Mouse (Mus musculus) kidney, adult 2 months (tissue): ENCODE data around the gene Gatd1. TPM values are rescaled to one million over a fixed set of nuclear protein-coding genes. Genes with fewer than 3 reads are reported as not detected.

Experiments used
- DNase-seq: peaks from one replicate; pipeline ENCODE4 v3.0.0; 2021
- H3K27ac ChIP-seq: fragments of 200-500 bp; 2 replicates; pipeline ENCODE4 v1.5.1; 2012; ENCODE audit warnings: low read depth, low read length, control low read depth, inconsistent platforms; ENCODE audit not compliant: insufficient read depth
- H3K27me3 ChIP-seq: fragments of 200-500 bp; replicated peaks from 2 replicates; pipeline ENCODE4 v1.6.1; 2012; ENCODE audit warnings: mild to moderate bottlenecking, moderate library complexity, low read length, inconsistent platforms; ENCODE audit not compliant: control insufficient read depth, insufficient read depth
- H3K36me3 ChIP-seq: fragments of 200-500 bp; 2 replicates; pipeline ENCODE4 v1.6.1; 2012; ENCODE audit warnings: mild to moderate bottlenecking, moderate library complexity, low read length, inconsistent platforms; ENCODE audit not compliant: control insufficient read depth, insufficient read depth
- H3K4me1 ChIP-seq: fragments of 200-500 bp; 2 replicates; pipeline ENCODE4 v1.6.1; 2011; ENCODE audit warnings: low read length; ENCODE audit not compliant: control insufficient read depth, insufficient read depth
- H3K4me3 ChIP-seq: fragments of 200-500 bp; 2 replicates; pipeline ENCODE4 v1.5.1; 2011; ENCODE audit warnings: mild to moderate bottlenecking, low read depth, low read length, control low read depth; ENCODE audit not compliant: insufficient read depth
- CTCF ChIP-seq: fragments of 200-500 bp; conservative IDR thresholded peaks from 2 replicates; pipeline ENCODE4 v1.5.1; 2011; ENCODE audit warnings: low read depth, mild to moderate bottlenecking, control low read depth, low read length, moderate library complexity, mixed read lengths; ENCODE audit not compliant: insufficient read depth, insufficient read length
- POLR2A ChIP-seq: fragments of 200-500 bp; IDR thresholded peaks from one replicate; pipeline ENCODE4 v1.6.1; 2011; ENCODE audit warnings: low read depth, low read length, control low read depth
- WGBS: fragments of 180-500 bp; shearing (Covaris S2); methylation state at CpG from one replicate; pipeline ENCODE4 v1.1.7; 2018; 5-methylcytosine and 5-hydroxymethylcytosine counted together
- polyA plus RNA-seq: library from polyadenylated mRNA; depleted of rRNA; stranded (reverse); fragments of >200 nt; gene quantifications from 2 replicates; pipeline ENCODE4 v1.2.3, GENCODE M21; 2012; rRNA removed

The Gatd1 gene
- polyA plus RNA-seq, 1 experiment, result 51.7 TPM

DNA sequence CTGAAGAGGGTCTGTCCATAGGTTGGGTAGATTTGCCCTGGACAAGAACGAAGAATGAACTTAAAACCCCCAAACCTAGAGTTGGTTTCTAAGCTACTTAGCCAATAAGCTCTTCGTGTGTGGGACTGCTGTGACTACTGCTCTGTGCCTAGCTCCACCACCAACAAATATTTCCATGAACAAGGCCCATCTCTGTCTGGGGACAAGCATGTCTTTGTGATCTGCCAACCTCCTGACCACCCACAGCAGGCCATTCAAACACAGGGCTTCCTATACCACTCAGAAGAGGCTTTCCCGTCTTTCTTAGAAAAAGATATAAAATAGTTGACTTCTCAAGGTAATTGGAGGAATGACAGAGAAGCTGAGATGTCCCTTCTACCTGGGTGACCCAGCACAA lies 48.9 kb downstream of the Gatd1 start:
- H3K4me1 ChIP-seq, result no peaks in the 10 kb centered on the region
- no peak overlapping the region for H3K4me3 ChIP-seq
- no peak overlapping the region for H3K27ac ChIP-seq
- H3K27me3 ChIP-seq, result no peaks in the 10 kb centered on the region
- 77% methylated on average over 3 of the region's 3 CpGs for WGBS
- no peak for DNase-seq
- TF ChIP-seq CTCF, result no peak
- no peak for TF ChIP-seq POLR2A
- H3K36me3 ChIP-seq, result no peaks in the 10 kb centered on the region

DNA sequence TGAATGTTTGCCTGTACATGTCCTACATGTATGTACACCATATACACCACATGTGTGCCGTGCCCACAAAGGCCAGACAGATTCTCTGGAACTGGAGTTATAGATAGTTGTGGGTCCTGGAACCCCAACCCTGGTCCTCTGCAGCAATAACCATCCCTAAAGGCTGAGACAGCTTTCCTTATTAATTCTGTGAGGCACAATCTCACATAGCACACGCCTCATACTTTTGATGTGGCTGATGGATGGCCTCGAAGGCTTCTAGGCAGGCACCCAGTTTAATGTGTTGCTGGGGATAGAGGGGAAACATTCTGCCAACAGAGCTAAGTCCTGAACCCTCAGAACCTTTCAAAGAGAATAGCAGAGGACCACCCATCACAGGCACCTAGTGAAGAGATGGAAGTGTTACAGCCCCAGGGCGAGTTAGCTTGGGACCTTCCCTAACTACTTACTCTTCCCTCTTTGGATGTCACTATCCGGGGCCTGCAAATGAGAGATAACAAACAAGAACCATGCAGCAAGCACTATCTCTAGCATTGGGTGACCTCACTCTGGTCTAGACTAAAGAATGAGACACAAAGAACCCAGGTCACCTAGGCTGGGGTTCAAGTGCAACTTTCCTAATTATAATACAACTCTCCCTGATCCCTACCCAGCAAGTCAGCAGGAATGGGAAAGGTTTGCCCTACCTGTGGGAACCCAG lies 49.4 kb downstream of the Gatd1 start:
- DNase-seq, result no peak
- no peak overlapping the region for H3K27ac ChIP-seq
- H3K36me3 ChIP-seq, result no peaks in the 10 kb centered on the region
- H3K4me3 ChIP-seq, result no peak overlapping the region
- TF ChIP-seq CTCF, result no peak
- no peak for TF ChIP-seq POLR2A
- H3K4me1 ChIP-seq, result no peaks in the 10 kb centered on the region
- 87% methylated on average over 5 of the region's 5 CpGs for WGBS
- no peaks in the 10 kb centered on the region for H3K27me3 ChIP-seq

DNA sequence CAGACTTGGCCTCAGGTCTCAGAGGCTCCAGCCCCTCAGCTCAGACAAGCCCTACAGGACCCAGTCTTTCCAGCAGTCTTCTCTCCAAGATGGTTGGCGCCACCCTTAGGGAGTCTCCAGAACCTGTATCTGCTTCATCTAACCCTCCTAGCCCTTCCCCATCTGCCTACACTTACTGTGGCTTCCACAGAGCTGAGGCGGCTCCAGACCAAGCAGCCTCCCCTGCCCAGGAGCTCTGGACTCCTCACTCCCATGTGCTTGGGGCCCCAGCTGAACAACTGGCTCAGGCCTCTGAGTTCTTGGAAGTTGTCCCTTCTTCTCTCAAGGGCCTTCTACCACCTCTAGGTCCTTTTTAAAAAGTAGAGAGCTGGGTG lies 50.2 kb downstream of the Gatd1 start:
- WGBS, result 74% methylated on average over 2 of the region's 2 CpGs

DNA sequence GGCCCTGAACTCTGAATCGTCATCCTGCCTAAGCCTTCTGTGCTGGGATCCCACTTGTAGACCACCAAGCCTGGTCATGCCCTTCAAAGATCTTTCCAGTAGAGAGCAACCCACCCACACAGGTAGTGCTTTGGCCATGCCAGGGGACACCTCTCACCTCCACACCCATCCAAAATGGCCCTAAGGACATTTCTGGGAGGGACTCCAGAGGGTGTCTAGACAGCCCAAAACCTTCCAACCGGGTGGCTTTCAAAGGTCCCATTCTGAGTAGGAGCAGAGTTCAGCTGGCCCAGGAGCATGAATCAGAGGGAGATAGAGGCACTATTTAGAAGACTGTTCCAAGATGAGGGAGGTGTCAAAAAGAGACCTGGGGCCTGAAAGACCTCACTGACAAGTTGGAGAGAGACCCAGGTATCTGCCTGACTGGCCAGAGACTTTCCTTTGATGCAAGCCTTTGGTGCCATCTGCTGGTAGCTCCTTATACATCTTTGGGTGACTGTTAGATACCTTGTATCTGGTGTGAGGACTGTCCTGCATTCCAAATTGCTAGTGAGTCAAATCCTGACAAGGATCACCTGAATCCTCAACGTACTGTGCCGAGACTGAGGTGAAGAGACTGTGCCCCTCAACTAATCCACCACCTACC lies 50.7 kb downstream of the Gatd1 start:
- no peak overlapping the region for H3K27ac ChIP-seq
- no peaks in the 10 kb centered on the region for H3K27me3 ChIP-seq
- 45% methylated on average over 4 of the region's 4 CpGs for WGBS
- DNase-seq, result peak; percentile 80
- TF ChIP-seq POLR2A (no peak), CTCF (peak; percentile 80)
- no peak overlapping the region for H3K4me3 ChIP-seq
- H3K4me1 ChIP-seq, result no peaks in the 10 kb centered on the region
- H3K36me3 ChIP-seq, result no peaks in the 10 kb centered on the region

More for the DNA sequence above, 50.2 kb downstream of the Gatd1 start:
- Histone ChIP-seq H3K36me3 (no peaks in the 10 kb centered on the region), H3K4me3 (no peak overlapping the region), H3K4me1 (no peaks in the 10 kb centered on the region), H3K27ac (no peak overlapping the region), H3K27me3 (no peaks in the 10 kb centered on the region)
- DNase-seq, result no peak
- TF ChIP-seq CTCF (no peak), POLR2A (no peak)

DNA sequence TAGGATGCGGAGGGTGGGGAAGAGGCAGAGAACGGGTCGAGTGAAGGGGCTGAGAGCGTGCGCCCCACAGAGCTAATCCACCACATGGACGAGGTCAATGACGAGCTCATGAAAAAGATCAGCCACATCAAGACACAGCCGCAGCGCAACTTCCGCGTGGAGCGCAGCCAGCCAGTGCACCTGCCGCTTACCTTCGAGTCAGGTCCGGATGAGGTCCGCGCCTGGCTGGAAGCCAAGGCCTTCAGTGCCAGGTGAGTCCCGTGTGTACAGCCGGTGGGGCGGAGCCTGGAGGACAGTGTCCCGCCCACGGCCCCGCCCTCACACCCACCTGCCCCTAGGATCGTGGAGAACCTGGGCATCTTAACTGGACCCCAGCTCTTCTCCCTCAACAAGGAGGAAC lies 52.4 kb downstream of the Gatd1 start:
- Histone ChIP-seq H3K4me3 (no peak overlapping the region), H3K36me3 (no peaks in the 10 kb centered on the region), H3K27ac (no peak overlapping the region), H3K27me3 (no peaks in the 10 kb centered on the region), H3K4me1 (no peaks in the 10 kb centered on the region)
- TF ChIP-seq CTCF (no peak), POLR2A (no peak)
- 30% methylated on average over 24 of the region's 24 CpGs for WGBS
- DNase-seq, result peak; percentile 63

Other genes starting within 250 kb of the Gatd1 start
- gene Rnh1, start 241.3 kb downstream of the Gatd1 start, polyA plus RNA-seq, result 159 and 190 TPM in 2 replicates
- gene Hras, start 220.1 kb downstream of the Gatd1 start, polyA plus RNA-seq, result 93.5 and 96.0 TPM in 2 replicates
- gene Lrrc56, start 220.0 kb downstream of the Gatd1 start, polyA plus RNA-seq, result 9.6 and 13.5 TPM in 2 replicates
- gene Lmntd2, start 200.1 kb downstream of the Gatd1 start, polyA plus RNA-seq, result 5.7 and 6.0 TPM in 2 replicates
- 59.1 and 72.2 TPM in 2 replicates for gene Rassf7, start 198.3 kb downstream of the Gatd1 start, polyA plus RNA-seq
- 15.8 and 19.1 TPM in 2 replicates for gene Phrf1, start 185.4 kb downstream of the Gatd1 start, polyA plus RNA-seq
- gene Irf7, start 147.7 kb downstream of the Gatd1 start, polyA plus RNA-seq, result 51.6 and 57.5 TPM in 2 replicates
- 129 and 145 TPM in 2 replicates for gene Cdhr5, start 137.3 kb downstream of the Gatd1 start, polyA plus RNA-seq
- gene Sct, start 135.0 kb downstream of the Gatd1 start, polyA plus RNA-seq, result 2.0 and 2.7 TPM in 2 replicates
- gene Drd4, start 122.1 kb downstream of the Gatd1 start, polyA plus RNA-seq, result 0.03 TPM in 1 of 2 replicates, not detected in the other
- gene Deaf1, start 86.4 kb downstream of the Gatd1 start, polyA plus RNA-seq, result 25.4 and 26.8 TPM in 2 replicates
- 53.7 and 61.4 TPM in 2 replicates for gene Tmem80, start 86.4 kb downstream of the Gatd1 start, polyA plus RNA-seq
- gene Eps8l2, start 75.3 kb downstream of the Gatd1 start, polyA plus RNA-seq, result 245 and 297 TPM in 2 replicates
- 321 and 366 TPM in 2 replicates for gene Taldo1, start 21.9 kb downstream of the Gatd1 start, polyA plus RNA-seq
- 0.98 and 1.3 TPM in 2 replicates for gene Cend1, start 15.4 kb upstream of the Gatd1 start, polyA plus RNA-seq
- gene Slc25a22, start 23.8 kb upstream of the Gatd1 start, polyA plus RNA-seq, result 45.5 and 51.0 TPM in 2 replicates
- 4.5 and 5.2 TPM in 2 replicates for gene Pidd1, start 29.9 kb upstream of the Gatd1 start, polyA plus RNA-seq
- gene Rplp2, start 33.2 kb upstream of the Gatd1 start, polyA plus RNA-seq, result 423 and 734 TPM in 2 replicates
- 350 and 353 TPM in 2 replicates for gene Pnpla2, start 41.1 kb upstream of the Gatd1 start, polyA plus RNA-seq
- gene Cracr2b, start 47.0 kb upstream of the Gatd1 start, polyA plus RNA-seq, result 15.3 and 22.2 TPM in 2 replicates
- 274 and 343 TPM in 2 replicates for gene Cd151, start 53.3 kb upstream of the Gatd1 start, polyA plus RNA-seq
- gene Polr2l, start 61.0 kb upstream of the Gatd1 start, polyA plus RNA-seq, result 67.3 and 70.9 TPM in 2 replicates
- 143 and 162 TPM in 2 replicates for gene Tspan4, start 61.1 kb upstream of the Gatd1 start, polyA plus RNA-seq
- gene Chid1, start 125.7 kb upstream of the Gatd1 start, polyA plus RNA-seq, result 34.4 and 35.6 TPM in 2 replicates
- gene Ap2a2, start 148.0 kb upstream of the Gatd1 start, polyA plus RNA-seq, result 94.8 and 95.4 TPM in 2 replicates
- 0.01 and 0.02 TPM in 2 replicates for gene Muc6, start 241.2 kb upstream of the Gatd1 start, polyA plus RNA-seq